Mouse (Mus musculus) stomach, embryonic 14.5 days (tissue): ENCODE measurements around the gene Rassf10. TPM values are rescaled to one million over a fixed set of nuclear protein-coding genes. Genes with fewer than 3 reads are reported as not detected.

Source experiments
- ATAC-seq: fragments of 200-750 bp; cut with Nextera tagmentation; 2 replicates; pipeline ENCODE4 v1.8.0; 2017; ENCODE audit warnings: low read depth, moderate TSS enrichment; ENCODE audit not compliant: insufficient number of reproducible peaks, insufficient read depth, low FRiP score
- H3K27ac ChIP-seq: fragments of 300-500 bp; sonication (generic); 2 replicates; pipeline ENCODE4 v1.5.1; 2014; ENCODE audit warnings: mild to moderate bottlenecking, low read length, moderate library complexity, mixed read lengths
- H3K27me3 ChIP-seq: fragments of 300-500 bp; sonication (generic); 2 replicates; pipeline ENCODE4 v1.6.1; 2014; ENCODE audit warnings: low read length, control low read depth, mixed read lengths; ENCODE audit not compliant: control insufficient read depth, insufficient read depth
- H3K36me3 ChIP-seq: fragments of 300-500 bp; sonication (generic); 2 replicates; pipeline ENCODE4 v1.6.1; 2014; ENCODE audit warnings: mild to moderate bottlenecking, control low read depth, low read length, moderate library complexity, mixed read lengths; ENCODE audit not compliant: control insufficient read depth, insufficient read depth
- H3K4me1 ChIP-seq: fragments of 300-500 bp; sonication (generic); 2 replicates; pipeline ENCODE4 v1.6.1; 2014; ENCODE audit warnings: low read length, control low read depth, mixed read lengths; ENCODE audit not compliant: control insufficient read depth, insufficient read depth
- H3K4me2 ChIP-seq: fragments of 300-500 bp; sonication (generic); replicated peaks from 2 replicates; pipeline ENCODE4 v1.6.1; 2014; ENCODE audit warnings: low read depth, low read length, control low read depth
- H3K4me3 ChIP-seq: fragments of 300-500 bp; sonication (generic); 2 replicates; pipeline ENCODE4 v1.5.1; 2014; ENCODE audit warnings: low read depth, low read length, control low read depth
- H3K9ac ChIP-seq: fragments of 300-500 bp; sonication (generic); replicated peaks from 2 replicates; pipeline ENCODE4 v1.6.1; 2014; ENCODE audit warnings: low read depth, mild to moderate bottlenecking, control low read depth, low read length, moderate library complexity, mixed read lengths
- H3K9me3 ChIP-seq: fragments of 300-500 bp; sonication (generic); 2 replicates; pipeline ENCODE4 v1.6.1; 2016; ENCODE audit warnings: low read depth, low read length, control low read depth; ENCODE audit not compliant: control insufficient read depth
- WGBS: fragments of 180-500 bp; shearing (Covaris S2); extraction: QIAGEN DNeasy Blood & Tissue Kit; methylation state at CpG from one replicate; pipeline ENCODE4 v1.1.7; 2014; 5-methylcytosine and 5-hydroxymethylcytosine counted together
- polyA plus RNA-seq: library from polyadenylated mRNA; unstranded; fragments of >200 nt; fragmentation: Nextera tagmentation; extraction: Ambion mirVana; gene quantifications from 2 replicates; pipeline ENCODE4 v1.2.1, GENCODE M21; 2014

Rassf10 gene
- polyA plus RNA-seq, 1 experiment from 2014 or later, result 7.5 TPM

GRCm38 (mm10) chr7:112983316-112983715, 29.6 kb downstream of the Rassf10 start:
- no peak for ATAC-seq
- H3K9ac ChIP-seq, result no peak overlapping the region
- no peak overlapping the region for H3K4me2 ChIP-seq
- no peak overlapping the region for H3K27ac ChIP-seq
- peaks cover 10% of the 10 kb centered on the region for H3K4me1 ChIP-seq
- 28% methylated on average over 5 of the region's 5 CpGs for WGBS
- no peak overlapping the region for H3K4me3 ChIP-seq
- no peaks in the 10 kb centered on the region for H3K36me3 ChIP-seq
- H3K9me3 ChIP-seq, result no peaks in the 10 kb centered on the region
- H3K27me3 ChIP-seq, result no peaks in the 10 kb centered on the region

DNA sequence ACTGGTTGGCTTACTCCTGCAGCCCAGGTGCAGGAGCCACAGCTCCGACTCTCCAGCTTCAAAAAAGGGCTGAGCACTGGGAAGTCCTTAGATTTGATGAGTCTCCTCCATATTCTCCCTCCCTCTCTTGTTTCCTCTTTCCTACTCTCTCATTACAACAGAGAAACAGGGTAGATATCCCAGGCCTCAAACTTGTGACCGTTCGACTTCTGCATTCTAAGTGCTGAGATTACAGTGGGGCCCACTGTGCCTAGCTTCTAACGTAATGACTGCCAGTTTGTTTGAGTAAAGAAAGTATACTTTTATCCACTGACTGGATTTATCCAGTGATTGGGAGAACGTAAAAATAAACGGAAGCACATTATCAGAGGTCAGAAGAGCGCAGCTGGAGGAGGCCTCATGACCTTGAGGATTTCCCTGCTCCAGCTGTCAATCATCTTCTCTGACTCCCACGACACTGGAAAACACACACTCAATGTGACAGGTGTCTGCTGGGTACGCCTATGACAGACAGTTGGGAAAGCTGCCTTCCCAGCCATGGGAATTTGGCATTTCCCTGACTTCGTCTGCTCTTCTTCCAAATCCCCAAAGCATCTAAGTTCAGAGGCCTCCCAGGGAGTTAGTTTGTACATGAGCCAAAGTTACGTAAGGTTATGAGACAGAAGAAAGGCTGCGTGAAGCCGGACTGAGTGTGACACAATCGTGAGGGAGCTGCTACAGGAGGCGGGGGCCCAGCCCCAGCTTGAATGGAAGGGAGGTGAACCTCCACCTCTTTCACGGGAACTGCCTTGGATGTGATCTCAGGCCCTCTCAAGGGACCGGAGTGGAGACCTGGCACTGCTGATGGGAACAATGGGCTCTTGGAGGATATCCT, 31.2 kb downstream of the Rassf10 start:
- H3K27ac ChIP-seq, result no peak overlapping the region

GRCm38 (mm10) chr7:112985578-112985949, 31.8 kb downstream of the Rassf10 start:
- H3K9me3 ChIP-seq, result no peaks in the 10 kb centered on the region
- H3K27me3 ChIP-seq, result no peaks in the 10 kb centered on the region
- 0 out of 2 replicates have a peak, but pooled peaks have one; percentile 14 for ATAC-seq
- H3K9ac ChIP-seq, result no peak overlapping the region
- no peak overlapping the region for H3K27ac ChIP-seq
- no peak overlapping the region for H3K4me3 ChIP-seq
- H3K4me1 ChIP-seq, result peaks cover 10% of the 10 kb centered on the region
- 40% methylated on average over 8 of the region's 8 CpGs for WGBS
- H3K36me3 ChIP-seq, result no peaks in the 10 kb centered on the region
- no peak overlapping the region for H3K4me2 ChIP-seq

More for the DNA sequence above, 31.2 kb downstream of the Rassf10 start:
- H3K9ac ChIP-seq, result no peak overlapping the region
- H3K27me3 ChIP-seq, result no peaks in the 10 kb centered on the region
- WGBS, result 34% methylated on average over 17 of the region's 17 CpGs
- no peaks in the 10 kb centered on the region for H3K9me3 ChIP-seq
- peaks cover 10% of the 10 kb centered on the region for H3K4me1 ChIP-seq
- no peak overlapping the region for H3K4me3 ChIP-seq
- no peaks in the 10 kb centered on the region for H3K36me3 ChIP-seq
- ATAC-seq, result no peak
- H3K4me2 ChIP-seq, result no peak overlapping the region

DNA sequence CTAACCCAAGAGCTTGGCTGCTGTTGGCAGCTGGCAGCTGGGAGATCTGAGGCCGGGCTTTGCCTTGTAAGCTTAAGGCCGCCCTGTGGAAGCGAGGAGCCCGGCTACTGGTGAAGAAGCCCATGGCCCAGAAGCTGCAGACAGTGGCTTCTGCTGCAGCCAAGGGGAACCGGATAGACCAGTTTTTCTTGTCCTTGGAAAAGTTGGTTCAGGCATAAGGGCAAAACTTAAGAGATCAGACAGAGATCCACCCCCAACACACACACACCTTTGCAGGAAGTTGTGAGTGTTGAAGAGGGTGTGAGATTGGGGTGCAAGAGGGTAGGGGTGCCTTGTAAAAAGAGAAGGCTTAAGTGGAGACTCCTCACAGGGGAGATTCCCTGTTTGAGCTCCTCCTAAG, 39.2 kb downstream of the Rassf10 start:
- H3K27ac ChIP-seq, result peak overlapping the region; percentile 45; the same call in 1 of the 2 replicates
- ATAC-seq, result peak; percentile 42; the same call in 1 of the 2 replicates
- whole genome bisulfite sequencing, result 66% methylated on average over 5 of the region's 5 CpGs

DNA sequence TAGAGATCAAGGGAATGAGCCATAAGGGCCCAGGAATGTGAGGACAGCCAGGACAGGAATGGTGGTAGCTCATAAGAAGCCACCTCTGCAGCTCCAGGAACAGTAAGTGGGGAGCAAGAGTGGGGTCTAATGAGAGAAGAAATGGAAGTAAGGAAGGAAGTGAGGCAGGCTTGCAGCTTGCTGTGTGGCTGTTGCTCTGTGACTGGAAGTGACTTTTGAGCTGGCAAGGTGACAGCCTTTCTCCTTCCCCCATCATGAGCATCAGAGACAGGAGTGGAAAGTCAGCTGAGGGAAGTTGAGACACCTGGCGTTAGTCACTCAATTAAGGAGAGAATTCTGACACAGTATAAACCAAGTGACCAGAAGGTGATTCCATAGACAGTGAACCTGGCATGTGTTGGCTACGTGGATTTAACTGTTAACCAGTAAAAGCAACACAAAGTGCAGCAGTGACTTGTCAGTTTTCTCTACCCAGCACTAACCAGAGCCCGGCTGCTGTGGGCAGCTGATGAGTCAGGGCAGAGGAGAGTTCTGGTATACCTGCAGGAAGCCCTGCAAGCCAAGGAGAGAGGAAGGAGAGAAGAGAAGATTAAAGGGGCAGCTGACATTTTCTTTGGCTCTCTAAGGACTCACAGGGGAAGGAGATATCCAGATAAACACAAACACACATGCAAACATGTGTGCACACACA, 49.9 kb downstream of the Rassf10 start:
- Histone ChIP-seq H3K36me3 (no peaks in the 10 kb centered on the region), H3K27ac (no peak overlapping the region), H3K4me1 (no peaks in the 10 kb centered on the region), H3K27me3 (no peaks in the 10 kb centered on the region), H3K9me3 (no peaks in the 10 kb centered on the region), H3K4me2 (no peak overlapping the region), H3K9ac (no peak overlapping the region), H3K4me3 (no peak overlapping the region)
- no peak for ATAC-seq
- WGBS, result 81% methylated on average over 3 of the region's 3 CpGs

More for the DNA sequence above, 39.2 kb downstream of the Rassf10 start:
- Histone ChIP-seq H3K36me3 (no peaks in the 10 kb centered on the region), H3K9me3 (no peaks in the 10 kb centered on the region), H3K4me1 (no peaks in the 10 kb centered on the region), H3K27me3 (no peaks in the 10 kb centered on the region), H3K4me2 (no peak overlapping the region), H3K9ac (no peak overlapping the region), H3K4me3 (no peak overlapping the region)

DNA sequence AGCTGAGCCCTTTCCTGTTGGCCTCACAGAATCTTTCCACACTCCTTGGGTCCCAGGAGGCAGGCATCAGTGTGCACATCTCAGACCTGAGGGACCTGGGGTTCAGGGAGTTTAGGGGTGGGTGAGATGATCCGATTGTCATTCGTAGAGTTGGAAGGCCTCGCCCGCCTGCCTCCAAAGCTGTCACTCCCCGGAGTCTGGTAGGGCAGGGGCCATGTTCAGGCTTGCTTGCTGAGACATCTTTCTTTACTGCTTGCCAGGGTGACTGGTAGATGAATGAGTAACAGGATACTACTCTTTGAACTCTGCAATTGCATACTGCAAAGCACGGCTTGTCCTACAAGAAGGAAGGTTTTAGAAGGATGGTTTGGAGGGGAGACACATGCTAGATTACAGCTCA, 52.0 kb downstream of the Rassf10 start:
- ATAC-seq, result no peak
- H3K4me2 ChIP-seq, result no peak overlapping the region
- H3K4me1 ChIP-seq, result no peaks in the 10 kb centered on the region
- no peaks in the 10 kb centered on the region for H3K9me3 ChIP-seq
- H3K9ac ChIP-seq, result no peak overlapping the region
- no peak overlapping the region for H3K27ac ChIP-seq
- H3K27me3 ChIP-seq, result no peaks in the 10 kb centered on the region
- no peaks in the 10 kb centered on the region for H3K36me3 ChIP-seq
- H3K4me3 ChIP-seq, result no peak overlapping the region
- 79% methylated on average over 6 of the region's 6 CpGs for WGBS
